Mouse (Mus musculus) adrenal gland, postnatal 36 days (tissue): Measurements from ENCODE around the gene Tuba3b. TPM values are rescaled to one million over a fixed set of nuclear protein-coding genes. Genes with fewer than 3 reads are reported as not detected.

ENCODE experiments used
- DNase-seq, 2 experiments: peaks; one replicate each; pipeline ENCODE4 v3.0.0; 2021; ENCODE audit warnings: mixed read lengths in 1 of 2
- total RNA-seq, 2 experiments: library from RNA; stranded (reverse); gene quantifications; 2 replicates each; pipeline ENCODE4 v1.2.3; 2021

The Tuba3b gene
- total RNA-seq, 2 experiments from 2014 or later, result not detected

GRCm38 (mm10) chr6:145667654-145668053 lies 52.1 kb downstream of the Tuba3b start:
- no peak for DNase-seq

- DNase-seq, result no peak
These were observed 54.1 kb downstream of the Tuba3b start for GRCm38 (mm10) chr6:145669596-145670071.

Other genes with a start within 250 kb of the Tuba3b start
- gene Lmntd1, start 1.4 kb upstream of the Tuba3b start, total RNA-seq, result under 1 TPM; 0.33 to 0.56 TPM
- gene Rassf8, start 131.0 kb downstream of the Tuba3b start, total RNA-seq, result 100 to 1,000 TPM in 1 of 2 experiments, 10 to 100 TPM in 1; 79.1 to 106 TPM
- gene Bhlhe41, start 249.8 kb downstream of the Tuba3b start, total RNA-seq, result 10 to 100 TPM; 12.3 to 16.5 TPM